Mouse (Mus musculus): Measurements from ENCODE around the gene Rpl21. TPM values are rescaled to one million over a fixed set of nuclear protein-coding genes. Genes with fewer than 3 reads are reported as not detected.

Gene Rpl21
- polyA plus RNA-seq (2015; fragmentation: Nextera tagmentation; extraction: Ambion mirVana): 312 and 347 TPM in 2 replicates

DNA sequence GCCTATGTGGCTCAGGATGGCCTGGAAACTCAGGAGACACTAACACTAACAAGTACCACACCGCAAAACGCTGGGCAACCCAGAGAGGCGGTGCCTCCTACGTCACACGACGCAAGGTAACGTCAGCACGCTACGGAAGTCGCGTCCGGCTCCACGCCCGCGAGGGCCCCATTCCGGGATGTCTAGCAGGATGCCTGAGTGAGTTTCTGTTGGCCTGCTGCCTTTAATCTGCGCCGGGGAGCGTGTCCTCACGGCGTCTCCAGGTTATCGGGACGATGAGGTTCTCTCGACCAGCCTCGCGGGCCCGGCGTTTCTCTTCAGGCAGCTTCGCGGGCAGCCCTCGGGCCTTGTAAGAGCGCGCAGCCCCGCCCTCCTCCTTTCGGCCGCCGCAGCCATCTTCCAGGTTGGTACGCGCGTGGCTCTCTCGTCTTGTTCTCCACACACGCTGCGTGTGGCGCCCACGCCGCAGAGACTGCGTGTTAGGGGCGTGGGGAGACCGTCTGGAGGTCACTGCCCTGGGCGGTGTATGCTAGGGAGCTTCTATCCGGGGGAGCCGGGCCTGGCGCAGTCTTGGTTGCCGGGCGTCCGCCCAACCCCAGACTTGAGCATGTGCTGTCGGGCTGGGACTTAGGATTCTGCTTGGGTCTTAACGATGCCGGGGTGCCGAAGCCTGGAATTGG lies at the start of gene Rpl21:
Gene Rpl21 (plus strand): TSS at position 122 of the 680 bp plus-strand sequence.
- no peaks in the 10 kb centered on the region for H3K9me3 ChIP-seq
- peak within 1 kb of the TSS; percentile 96 for H3K27ac ChIP-seq (replicated peaks)
- peak within 1 kb of the TSS; percentile 70 for H3K4me2 ChIP-seq
- ATAC-seq (ENCODE audit: low FRiP score, low read depth): peak; percentile 98
- no peaks in the 10 kb centered on the region for H3K27me3 ChIP-seq
- peak within 1 kb of the TSS; percentile 87 for H3K4me3 ChIP-seq
- under 1% methylated on average over 60 of the region's 60 CpGs for WGBS
- peaks cover 21% of the 10 kb centered on the region for H3K4me1 ChIP-seq (replicated peaks)
- peak within 1 kb of the TSS; percentile 81 for H3K9ac ChIP-seq
- peaks cover 35% of the 10 kb centered on the region for H3K36me3 ChIP-seq

- Histone ChIP-seq H3K9me3 (no peaks in the 10 kb centered on the region), H3K4me1 (replicated peaks) (no peaks in the 10 kb centered on the region), H3K27me3 (no peaks in the 10 kb centered on the region), H3K9ac (no peak overlapping the region), H3K4me2 (no peak overlapping the region), H3K27ac (replicated peaks) (no peak overlapping the region), H3K36me3 (no peaks in the 10 kb centered on the region), H3K4me3 (no peak overlapping the region)
- 90% methylated on average over 10 of the region's 10 CpGs for WGBS
- no peak for ATAC-seq (ENCODE audit: low FRiP score, low read depth)
These were observed 49.4 kb upstream of the Rpl21 start for GRCm38 (mm10) chr5:146783300-146783699.

GRCm38 (mm10) chr5:146783891-146784290 lies 48.8 kb upstream of the Rpl21 start:
- WGBS: 87% methylated on average over 10 of the region's 10 CpGs
- H3K4me2 ChIP-seq: no peak overlapping the region
- H3K36me3 ChIP-seq: no peaks in the 10 kb centered on the region
- no peaks in the 10 kb centered on the region for H3K9me3 ChIP-seq
- no peak for ATAC-seq (ENCODE audit: low FRiP score, low read depth)
- H3K27me3 ChIP-seq: no peaks in the 10 kb centered on the region
- no peak overlapping the region for H3K27ac ChIP-seq (replicated peaks)
- no peaks in the 10 kb centered on the region; the same call in 1 of the 2 replicates for H3K4me1 ChIP-seq (replicated peaks)
- H3K4me3 ChIP-seq: no peak overlapping the region
- no peak overlapping the region for H3K9ac ChIP-seq

DNA sequence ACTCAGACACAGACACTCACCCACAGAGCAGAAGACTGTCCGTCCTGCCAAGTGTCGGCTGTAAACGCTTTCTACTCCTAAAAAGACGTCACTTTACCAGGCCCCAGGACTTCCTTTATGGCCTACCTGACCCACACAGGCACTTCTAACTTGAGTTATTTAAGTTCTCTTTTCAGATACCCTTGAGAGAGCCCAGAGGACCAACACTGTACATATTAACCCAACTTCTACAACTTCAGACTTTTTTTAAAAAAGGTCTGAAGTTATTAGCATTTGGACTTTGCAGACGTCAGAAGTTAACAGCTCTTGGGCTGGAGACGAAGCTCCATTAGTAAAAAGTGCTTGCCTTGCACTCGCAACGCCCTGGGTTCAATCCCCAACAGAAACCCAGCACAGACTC lies 46.6 kb upstream of the Rpl21 start:
- ATAC-seq (ENCODE audit: low FRiP score, low read depth): no peak
- Histone ChIP-seq H3K4me1 (replicated peaks) (peaks cover 10% of the 10 kb centered on the region), H3K27ac (replicated peaks) (no peak overlapping the region), H3K4me2 (no peak overlapping the region), H3K27me3 (no peaks in the 10 kb centered on the region), H3K4me3 (no peak overlapping the region), H3K36me3 (no peaks in the 10 kb centered on the region), H3K9ac (no peak overlapping the region), H3K9me3 (no peaks in the 10 kb centered on the region)
- whole genome bisulfite sequencing: 87% methylated on average over 8 of the region's 8 CpGs

- Histone ChIP-seq H3K27ac (replicated peaks) (no peak overlapping the region), H3K4me2 (no peak overlapping the region), H3K9me3 (no peaks in the 10 kb centered on the region), H3K27me3 (no peaks in the 10 kb centered on the region), H3K9ac (no peak overlapping the region), H3K4me1 (replicated peaks) (peaks cover 39% of the 10 kb centered on the region), H3K4me3 (no peak overlapping the region), H3K36me3 (no peaks in the 10 kb centered on the region)
- ATAC-seq (ENCODE audit: low FRiP score, low read depth): no peak
- WGBS: 76% methylated on average over 9 of the region's 9 CpGs
These were observed 43.3 kb upstream of the Rpl21 start for GRCm38 (mm10) chr5:146789413-146789812.

GRCm38 (mm10) chr5:146790944-146791343 lies 41.7 kb upstream of the Rpl21 start:
- Histone ChIP-seq H3K9ac (no peak overlapping the region), H3K36me3 (no peaks in the 10 kb centered on the region), H3K9me3 (no peaks in the 10 kb centered on the region), H3K4me3 (no peak overlapping the region), H3K4me2 (no peak overlapping the region), H3K4me1 (replicated peaks) (peaks cover 39% of the 10 kb centered on the region), H3K27ac (replicated peaks) (no peak overlapping the region), H3K27me3 (no peaks in the 10 kb centered on the region)
- WGBS: 71% methylated on average over 8 of the region's 8 CpGs
- ATAC-seq (ENCODE audit: low FRiP score, low read depth): no peak

DNA sequence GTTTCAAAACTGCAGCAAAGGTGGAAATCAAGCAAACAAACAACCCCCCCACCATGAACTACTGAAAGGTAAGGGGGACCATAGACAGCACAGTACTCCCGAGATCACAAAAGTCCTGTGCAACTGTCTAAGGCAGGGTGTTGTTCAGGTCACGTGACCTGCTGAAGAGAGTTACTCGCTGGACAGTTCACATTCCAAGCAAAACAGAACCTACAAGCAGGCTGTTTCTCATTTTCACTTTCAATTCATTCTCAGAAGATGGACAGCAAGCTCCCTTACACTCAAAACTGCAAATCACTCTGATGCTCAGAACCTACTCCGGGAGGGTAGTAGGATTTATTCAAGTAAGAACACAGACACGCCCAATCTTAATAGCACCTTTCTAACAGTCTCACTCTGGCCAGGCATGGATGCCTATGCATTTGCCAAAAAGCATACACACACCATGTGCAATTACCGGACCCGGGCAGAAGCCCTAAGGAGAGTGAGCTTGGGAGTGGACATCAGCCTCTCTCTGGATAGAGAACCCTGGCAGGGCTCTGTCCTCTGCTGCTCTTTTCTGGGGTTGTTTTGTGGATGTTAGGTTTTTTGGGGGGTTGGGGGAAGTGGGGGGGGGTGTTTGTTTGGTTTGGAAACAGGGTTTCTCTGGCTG lies 40.4 kb upstream of the Rpl21 start:
- peak overlapping the region; percentile 7; the same call in 1 of the 2 replicates for H3K4me2 ChIP-seq
- H3K27ac ChIP-seq (replicated peaks): no peak overlapping the region
- ATAC-seq (ENCODE audit: low FRiP score, low read depth): no peak
- H3K9me3 ChIP-seq: no peaks in the 10 kb centered on the region
- WGBS: 76% methylated on average over 7 of the region's 7 CpGs
- no peaks in the 10 kb centered on the region for H3K27me3 ChIP-seq
- H3K9ac ChIP-seq: no peak overlapping the region
- H3K4me1 ChIP-seq (replicated peaks): peaks cover 39% of the 10 kb centered on the region
- H3K4me3 ChIP-seq: no peak overlapping the region
- no peaks in the 10 kb centered on the region for H3K36me3 ChIP-seq

DNA sequence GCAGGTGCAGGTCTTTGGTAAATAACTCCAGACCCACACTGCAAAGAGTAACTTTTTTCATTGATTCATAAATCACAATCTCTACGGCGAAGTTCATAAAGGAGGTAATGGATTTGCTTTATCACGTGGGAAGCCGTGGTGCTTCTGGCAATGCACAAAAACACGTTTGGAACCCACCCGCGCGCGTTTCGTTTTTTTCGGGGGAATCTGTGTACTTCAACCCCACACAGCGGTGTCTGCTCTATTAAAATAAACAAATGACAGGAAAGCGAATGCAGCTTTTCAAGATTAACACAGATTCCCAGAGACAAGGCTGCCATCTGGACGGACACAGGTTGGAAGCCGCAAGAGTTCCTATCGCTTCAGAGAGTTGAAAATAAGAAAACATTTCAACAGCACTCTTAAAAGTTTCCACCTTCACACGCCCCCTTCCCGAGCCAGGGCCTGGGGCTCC lies 39.0 kb upstream of the Rpl21 start:
- peak overlapping the region; percentile 89 for H3K4me2 ChIP-seq
- peak overlapping the region; percentile 87 for H3K27ac ChIP-seq (replicated peaks)
- H3K4me1 ChIP-seq (replicated peaks): peaks cover 39% of the 10 kb centered on the region
- 4% methylated on average over 18 of the region's 18 CpGs for WGBS
- H3K27me3 ChIP-seq: no peaks in the 10 kb centered on the region
- H3K36me3 ChIP-seq: no peaks in the 10 kb centered on the region
- no peak for ATAC-seq (ENCODE audit: low FRiP score, low read depth)
- H3K4me3 ChIP-seq: peak overlapping the region; percentile 93
- peak overlapping the region; percentile 97 for H3K9ac ChIP-seq
- no peaks in the 10 kb centered on the region for H3K9me3 ChIP-seq

- Histone ChIP-seq H3K36me3 (no peaks in the 10 kb centered on the region), H3K27me3 (no peaks in the 10 kb centered on the region), H3K4me2 (peak overlapping the region; percentile 89), H3K9ac (peak overlapping the region; percentile 97), H3K4me3 (peak overlapping the region; percentile 93), H3K4me1 (replicated peaks) (peaks cover 39% of the 10 kb centered on the region), H3K9me3 (no peaks in the 10 kb centered on the region), H3K27ac (replicated peaks) (peak overlapping the region; percentile 87)
- ATAC-seq (ENCODE audit: low FRiP score, low read depth): peak; percentile 74
- WGBS: under 1% methylated on average over 69 of the region's 83 CpGs
These were observed 38.4 kb upstream of the Rpl21 start for GRCm38 (mm10) chr5:146794084-146794852.

DNA sequence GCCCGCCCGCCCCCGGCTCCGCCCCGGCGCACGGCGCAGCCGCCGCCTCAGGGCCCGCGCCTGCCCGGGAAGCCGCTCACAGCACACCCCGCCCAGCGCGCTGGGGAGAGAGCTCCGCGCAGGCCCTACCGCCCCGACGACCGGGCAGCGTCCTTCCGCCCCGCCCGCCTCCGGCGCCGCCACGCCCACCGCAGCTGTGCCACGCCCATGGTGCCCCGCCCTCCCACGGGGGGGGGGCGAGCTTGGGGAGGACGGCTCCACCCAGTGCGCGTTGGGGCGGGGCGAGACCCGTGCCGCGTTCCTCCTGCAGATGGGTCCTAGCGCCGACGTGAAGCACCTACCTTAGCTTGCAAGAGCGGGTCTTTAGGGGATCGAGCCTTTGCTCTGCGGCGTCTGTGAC lies 37.8 kb upstream of the Rpl21 start, which contains the start of gene Usp12:
Gene Usp12 (minus strand): TSS at position 154 of the 400 bp plus-strand sequence.
- ATAC-seq (ENCODE audit: low FRiP score, low read depth): peak; percentile 96
- peak within 1 kb of the TSS; percentile 97 for H3K9ac ChIP-seq
- 0% methylated on average over 34 of the region's 51 CpGs for WGBS

GRCm38 (mm10) chr5:146795728-146796127 lies 37.0 kb upstream of the Rpl21 start:
- no peaks in the 10 kb centered on the region for H3K9me3 ChIP-seq
- 75% methylated on average over 13 of the region's 13 CpGs for WGBS

More for the DNA sequence above, 37.8 kb upstream of the Rpl21 start, which contains the start of gene Usp12:
- Histone ChIP-seq H3K4me2 (peak within 1 kb of the TSS; percentile 89), H3K9me3 (no peaks in the 10 kb centered on the region), H3K27ac (replicated peaks) (peak within 1 kb of the TSS; percentile 87), H3K27me3 (no peaks in the 10 kb centered on the region), H3K36me3 (no peaks in the 10 kb centered on the region), H3K4me1 (replicated peaks) (peaks cover 35% of the 10 kb centered on the region), H3K4me3 (peak within 1 kb of the TSS; percentile 93)

GRCm38 (mm10) chr5:146798031-146798430 lies 34.7 kb upstream of the Rpl21 start:
- H3K36me3 ChIP-seq: no peaks in the 10 kb centered on the region
- H3K4me3 ChIP-seq: no peak overlapping the region
- no peak for ATAC-seq (ENCODE audit: low FRiP score, low read depth)
- H3K9me3 ChIP-seq: no peaks in the 10 kb centered on the region
- no peak overlapping the region for H3K4me2 ChIP-seq
- H3K27me3 ChIP-seq: no peaks in the 10 kb centered on the region
- H3K9ac ChIP-seq: no peak overlapping the region
- no peak overlapping the region for H3K27ac ChIP-seq (replicated peaks)
- WGBS: 33% methylated on average over 9 of the region's 9 CpGs
- peaks cover 10% of the 10 kb centered on the region for H3K4me1 ChIP-seq (replicated peaks)

More at GRCm38 (mm10) chr5:146795728-146796127, 37.0 kb upstream of the Rpl21 start:
- no peak overlapping the region for H3K27ac ChIP-seq (replicated peaks)
- H3K4me2 ChIP-seq: no peak overlapping the region
- no peak overlapping the region for H3K4me3 ChIP-seq
- H3K36me3 ChIP-seq: no peaks in the 10 kb centered on the region
- peaks cover 33% of the 10 kb centered on the region for H3K4me1 ChIP-seq (replicated peaks)
- H3K9ac ChIP-seq: no peak overlapping the region
- ATAC-seq (ENCODE audit: low FRiP score, low read depth): no peak
- H3K27me3 ChIP-seq: no peaks in the 10 kb centered on the region

Measured in hindbrain, embryonic 15.5 days (tissue).